Mouse (Mus musculus): ENCODE data around the gene Chd3. TPM values are rescaled to one million over a fixed set of nuclear protein-coding genes. Genes with fewer than 3 reads are reported as not detected.
A peak's percentile ranks its signal among the peaks of the same experiment; 100 is the strongest.

Gene Chd3
- polyA plus RNA-seq, 2 experiments = 97.8 to 425 TPM

DNA sequence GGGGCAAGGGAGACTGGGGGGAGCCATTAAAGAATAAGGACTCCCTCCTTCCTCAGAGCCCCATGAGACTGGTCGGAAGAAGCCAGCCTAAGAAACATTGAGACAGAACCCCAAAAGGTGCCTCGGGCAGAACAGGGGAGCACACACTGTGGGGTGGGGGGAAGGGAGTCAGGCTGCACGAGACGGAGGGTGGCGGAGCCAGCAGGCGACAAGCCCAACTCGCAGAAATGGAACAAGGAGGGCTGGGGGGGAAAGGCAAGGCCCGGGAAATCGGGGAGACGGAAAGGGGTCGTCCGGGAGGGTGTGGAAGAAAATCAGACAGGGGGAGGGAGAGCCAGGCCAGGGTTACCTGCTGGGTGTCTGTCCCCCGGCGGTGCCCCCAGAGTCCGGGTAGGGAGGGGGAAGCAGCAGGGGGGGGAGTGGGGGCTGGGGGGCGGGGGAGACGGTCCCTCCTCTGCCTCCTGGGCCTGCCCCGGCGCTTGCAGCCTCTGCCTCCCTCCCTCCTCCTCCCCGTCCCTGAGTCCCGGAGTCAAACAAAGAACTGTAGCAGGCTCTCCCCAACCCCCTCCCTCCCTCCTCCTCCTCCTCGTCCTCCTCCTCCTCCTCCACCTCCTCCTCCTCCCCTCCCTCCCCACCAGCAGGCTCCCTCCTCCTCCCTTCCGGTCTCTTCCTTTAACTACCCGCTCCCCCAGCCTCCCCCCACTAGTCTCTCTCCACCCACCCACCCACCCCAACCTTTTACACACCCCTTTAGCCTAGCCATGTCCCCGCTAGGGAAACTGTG is 46.7 kb upstream of the Chd3 start:
- Histone ChIP-seq H3K9ac (ENCODE audit: low read depth, low read length, severe bottlenecking) (peak overlapping the region; percentile 94), H3K4me1 (ENCODE audit: control insufficient read depth, insufficient read depth, low read length) (peaks cover 57% of the 10 kb centered on the region), H3K9me3 (ENCODE audit: control insufficient read depth, low read length) (no peaks in the 10 kb centered on the region), H3K27ac (replicated peaks; ENCODE audit: low read depth, low read length) (peak overlapping the region; percentile 98), H3K4me2 (replicated peaks; ENCODE audit: low read depth, low read length, severe bottlenecking) (peak overlapping the region; percentile 81), H3K4me3 (replicated peaks; ENCODE audit: low read length) (peak overlapping the region; percentile 76), H3K27me3 (ENCODE audit: control insufficient read depth, insufficient read depth, low read length) (peaks cover 4% of the 10 kb centered on the region; the same call in 1 of the 2 replicates), H3K36me3 (ENCODE audit: control insufficient read depth, insufficient read depth, low read length) (peaks cover 18% of the 10 kb centered on the region)
- 0 out of 2 replicates have a peak, but pooled peaks have one; percentile 19 for TF ChIP-seq POLR2A (IDR thresholded peaks at IDR 0.05; ENCODE audit: borderline replicate concordance, extremely low read depth, insufficient read depth, insufficient read length)
- peak; percentile 85 for DNase-seq (ENCODE audit: low spot score)
- WGBS = 0% methylated on average over 13 of the region's 25 CpGs
- ATAC-seq (ENCODE audit: low FRiP score, low read depth) = peak; percentile 11; the same call in 1 of the 2 replicates

DNA sequence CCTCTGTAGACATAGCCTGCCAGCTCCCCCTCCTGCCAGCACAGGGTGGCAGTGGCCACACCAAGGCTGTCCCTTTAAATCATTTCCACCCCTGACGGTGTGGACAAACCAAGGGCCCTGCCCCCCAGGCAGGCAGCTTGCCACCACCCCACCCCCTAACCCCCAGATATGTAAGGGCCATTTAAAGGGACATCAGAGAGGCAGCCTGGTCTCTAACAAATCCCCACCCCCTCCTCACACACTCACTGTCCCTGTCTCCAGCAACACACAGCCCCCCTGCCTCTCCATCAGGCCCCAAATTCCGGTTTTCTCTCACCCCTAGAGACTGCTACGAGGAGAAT is 46.1 kb upstream of the Chd3 start:
- TF ChIP-seq POLR2A (IDR thresholded peaks at IDR 0.05; ENCODE audit: borderline replicate concordance, extremely low read depth, insufficient read depth, insufficient read length) = no peak
- peaks cover 53% of the 10 kb centered on the region for H3K4me1 ChIP-seq (ENCODE audit: control insufficient read depth, insufficient read depth, low read length)
- peak overlapping the region; percentile 94 for H3K9ac ChIP-seq (ENCODE audit: low read depth, low read length, severe bottlenecking)
- no peaks in the 10 kb centered on the region for H3K9me3 ChIP-seq (ENCODE audit: control insufficient read depth, low read length)
- peak overlapping the region; percentile 81 for H3K4me2 ChIP-seq (replicated peaks; ENCODE audit: low read depth, low read length, severe bottlenecking)
- 2% methylated on average over 3 of the region's 3 CpGs for WGBS
- DNase-seq (ENCODE audit: low spot score) (peak; percentile 65), ATAC-seq (ENCODE audit: low FRiP score, low read depth) (no peak)
- no peaks in the 10 kb centered on the region for H3K27me3 ChIP-seq (ENCODE audit: control insufficient read depth, insufficient read depth, low read length)
- peak overlapping the region; percentile 98 for H3K27ac ChIP-seq (replicated peaks; ENCODE audit: low read depth, low read length)
- peak overlapping the region; percentile 76 for H3K4me3 ChIP-seq (replicated peaks; ENCODE audit: low read length)
- peaks cover 18% of the 10 kb centered on the region for H3K36me3 ChIP-seq (ENCODE audit: control insufficient read depth, insufficient read depth, low read length)

DNA sequence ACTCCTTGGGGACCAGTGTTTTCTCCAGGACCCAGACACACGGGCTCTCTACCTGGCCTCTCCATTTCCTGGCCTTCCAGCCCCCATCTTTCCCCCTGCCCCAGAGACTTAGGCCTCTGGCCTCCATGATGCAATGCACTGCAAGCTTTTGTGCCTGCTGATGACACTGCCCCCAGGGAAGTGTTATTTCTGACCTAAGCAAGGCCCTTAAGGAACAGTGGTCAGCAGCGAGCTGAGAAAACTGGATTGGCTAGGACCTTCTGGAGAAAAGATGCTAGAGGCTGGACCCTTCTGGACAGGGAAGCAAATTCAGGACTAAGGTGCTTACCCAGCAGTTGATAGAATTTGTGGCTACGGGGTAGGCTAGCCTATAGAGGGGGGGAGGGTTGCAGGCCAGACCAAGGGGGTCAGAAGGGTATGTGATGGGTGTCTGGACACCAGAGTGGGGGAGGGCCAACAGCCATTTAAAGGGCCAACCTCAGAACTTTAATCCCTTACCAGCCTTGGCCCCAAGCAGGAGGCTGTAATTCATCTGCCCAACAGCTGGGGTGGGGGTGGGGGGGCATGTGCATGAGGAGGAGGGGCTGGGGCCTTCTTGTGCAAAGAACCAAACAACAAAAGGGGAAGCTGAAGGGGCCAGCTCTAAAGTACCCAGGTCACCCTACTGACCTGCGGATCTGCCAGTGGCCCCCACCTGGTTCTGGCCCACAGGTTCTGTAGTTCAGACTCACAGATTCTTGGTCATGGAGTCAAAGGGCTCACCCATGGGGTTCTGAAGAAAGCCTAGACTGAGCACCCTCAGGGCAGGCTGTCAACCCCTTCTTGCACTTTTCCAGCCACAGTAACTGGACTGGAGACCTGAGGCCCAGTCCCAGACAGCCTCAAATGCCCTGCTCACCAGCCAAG is 45.5 kb upstream of the Chd3 start:
- ATAC-seq (ENCODE audit: low FRiP score, low read depth) (no peak), DNase-seq (ENCODE audit: low spot score) (no peak)
- Histone ChIP-seq H3K9me3 (ENCODE audit: control insufficient read depth, low read length) (no peaks in the 10 kb centered on the region), H3K9ac (ENCODE audit: low read depth, low read length, severe bottlenecking) (peak overlapping the region; percentile 94), H3K36me3 (ENCODE audit: control insufficient read depth, insufficient read depth, low read length) (peaks cover 18% of the 10 kb centered on the region), H3K4me2 (replicated peaks; ENCODE audit: low read depth, low read length, severe bottlenecking) (peak overlapping the region; percentile 81), H3K4me3 (replicated peaks; ENCODE audit: low read length) (peak overlapping the region; percentile 76), H3K4me1 (ENCODE audit: control insufficient read depth, insufficient read depth, low read length) (peaks cover 49% of the 10 kb centered on the region), H3K27ac (replicated peaks; ENCODE audit: low read depth, low read length) (peak overlapping the region; percentile 98), H3K27me3 (ENCODE audit: control insufficient read depth, insufficient read depth, low read length) (no peaks in the 10 kb centered on the region)
- WGBS = 10% methylated on average over 4 of the region's 4 CpGs
- TF ChIP-seq POLR2A (IDR thresholded peaks at IDR 0.05; ENCODE audit: borderline replicate concordance, extremely low read depth, insufficient read depth, insufficient read length) = no peak

DNA sequence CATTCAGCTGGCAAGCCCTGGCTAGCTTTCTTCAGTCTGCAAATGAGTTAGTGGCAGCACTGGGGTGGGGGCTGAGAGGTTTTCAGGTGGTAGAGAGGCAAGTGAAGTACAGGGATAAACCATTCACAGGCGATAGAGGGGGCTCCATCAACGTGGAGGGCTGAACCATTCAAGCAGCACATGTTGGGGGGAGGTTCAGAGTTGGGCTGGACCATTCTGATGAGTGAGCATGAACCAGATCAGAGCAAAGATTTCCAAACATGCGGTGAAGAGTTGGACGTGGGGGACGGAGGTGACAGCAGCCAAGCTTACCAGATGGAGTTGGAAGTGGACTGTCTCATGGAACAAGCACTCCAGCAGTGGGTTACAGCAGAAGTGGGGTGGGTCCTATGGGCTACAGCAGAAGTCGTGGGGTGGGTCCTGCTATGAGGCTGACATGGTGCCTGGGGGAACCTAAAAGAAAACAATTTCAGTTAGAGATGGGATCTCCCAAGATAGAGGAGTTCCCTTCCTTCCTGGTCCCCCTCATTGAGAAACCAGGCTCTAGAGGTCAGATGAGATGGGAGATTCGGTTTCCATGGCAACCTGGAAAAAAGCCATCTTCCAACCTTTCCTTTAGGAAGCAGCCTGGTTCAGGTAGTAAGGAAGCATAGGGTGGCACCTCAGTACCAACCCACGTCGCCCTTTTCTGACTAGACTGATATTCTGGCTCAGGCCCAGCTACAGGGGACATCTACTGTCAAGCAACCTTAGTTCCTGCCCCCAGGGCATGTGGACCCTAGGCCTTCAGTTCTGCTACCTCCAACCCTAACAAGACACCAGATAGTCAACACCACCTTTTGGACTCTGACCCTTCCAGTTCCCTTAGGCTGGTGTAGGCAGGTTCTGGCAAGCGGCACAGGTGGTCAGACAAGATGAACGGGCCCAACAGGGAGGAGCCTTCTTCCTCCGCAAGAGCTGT is 44.3 kb upstream of the Chd3 start, which contains the start of gene Kdm6b:
Gene Kdm6b (minus strand): TSS at position 455 of the 961 bp plus-strand sequence.
- ATAC-seq (ENCODE audit: low FRiP score, low read depth) (no peak), DNase-seq (ENCODE audit: low spot score) (peak; percentile 63)
- Histone ChIP-seq H3K36me3 (ENCODE audit: control insufficient read depth, insufficient read depth, low read length) (peaks cover 19% of the 10 kb centered on the region), H3K9me3 (ENCODE audit: control insufficient read depth, low read length) (no peaks in the 10 kb centered on the region), H3K4me1 (ENCODE audit: control insufficient read depth, insufficient read depth, low read length) (peaks cover 43% of the 10 kb centered on the region), H3K27me3 (ENCODE audit: control insufficient read depth, insufficient read depth, low read length) (no peaks in the 10 kb centered on the region), H3K4me2 (replicated peaks; ENCODE audit: low read depth, low read length, severe bottlenecking) (peak within 1 kb of the TSS; percentile 81), H3K4me3 (replicated peaks; ENCODE audit: low read length) (peak within 1 kb of the TSS; percentile 76), H3K27ac (replicated peaks; ENCODE audit: low read depth, low read length) (0 out of 2 replicates have a peak within 1 kb of the TSS, but pooled peaks have one; percentile 98), H3K9ac (ENCODE audit: low read depth, low read length, severe bottlenecking) (peak within 1 kb of the TSS; percentile 94; the same call in 1 of the 2 replicates)
- whole genome bisulfite sequencing = 29% methylated on average over 12 of the region's 12 CpGs
- TF ChIP-seq POLR2A (IDR thresholded peaks at IDR 0.05; ENCODE audit: borderline replicate concordance, extremely low read depth, insufficient read depth, insufficient read length) = no peak
